Mouse (Mus musculus) frontal cortex, adult 2 months (tissue): ENCODE measurements at regions not wholly inside any gene's neighbourhood (a gene's known extent, or its start where the extent isn't known, plus 50 kb on each side); places are given as distances from the start of the nearest gene placed in this dataset.

Source experiments
- DNase-seq, 2 experiments: peaks; one replicate each; pipeline ENCODE4 v3.0.0; 2022; ENCODE audit warnings: low spot score in 1 of 2; ENCODE audit errors: extremely low spot score in 1 of 2

DNA sequence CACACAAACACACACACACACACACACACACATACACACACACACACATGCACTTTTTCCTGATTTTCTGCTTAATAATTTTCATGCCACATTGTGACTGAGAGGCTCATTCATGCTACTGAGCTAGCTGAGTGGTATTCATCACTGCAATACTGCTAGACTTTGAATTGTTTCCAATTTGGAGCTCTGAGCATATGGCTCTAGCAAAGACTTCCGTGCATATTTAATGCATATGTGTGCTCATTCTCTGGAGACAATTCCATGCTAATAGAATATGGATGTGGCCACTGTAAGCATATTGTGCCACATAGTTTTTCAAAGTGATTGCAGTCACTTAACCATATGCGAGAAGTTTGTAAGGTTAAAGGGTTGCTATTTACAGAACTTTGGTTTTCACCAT lies 432.4 kb upstream of the Gnpda2 start:
- peak in 1 of 2 experiments; percentile 33 for DNase-seq

DNA sequence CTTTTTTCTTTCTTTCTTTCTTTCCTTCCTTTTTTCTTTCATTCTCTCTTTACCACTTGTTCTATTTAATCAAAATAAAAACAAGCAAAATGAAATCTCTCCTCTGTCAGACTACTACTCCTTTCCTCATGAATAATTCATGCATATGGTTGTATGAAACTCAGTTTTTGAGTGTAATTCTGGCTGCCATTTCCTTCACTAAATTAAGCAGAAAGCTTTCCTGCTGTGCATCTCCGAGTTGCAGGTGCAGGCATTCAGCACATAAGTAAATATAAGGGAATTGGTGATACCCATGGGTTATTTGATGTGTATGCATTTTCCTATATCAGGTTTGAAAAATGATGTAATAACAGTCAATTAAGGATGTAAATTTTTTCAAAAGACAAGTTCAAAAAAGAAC lies 419.8 kb upstream of the Gnpda2 start:
- DNase-seq, result no peak
